Mouse (Mus musculus) layer of hippocampus, adult 9-11 months (tissue): Measurements from ENCODE around the gene Cer1.

ENCODE experiments used
- DNase-seq: peaks from one replicate; pipeline ENCODE4 v3.0.0; 2022

Cer1 gene

GRCm38 (mm10) chr4:82872548-82872947 is 12.4 kb downstream of the Cer1 start:
- no peak for DNase-seq

GRCm38 (mm10) chr4:82872121-82872520 is 12.8 kb downstream of the Cer1 start:
- no peak for DNase-seq

GRCm38 (mm10) chr4:82870931-82871330 is 14.0 kb downstream of the Cer1 start:
- no peak for DNase-seq

GRCm38 (mm10) chr4:82867731-82868445 is 17.1 kb downstream of the Cer1 start:
- DNase-seq: no peak

- DNase-seq: no peak
Observed at GRCm38 (mm10) chr4:82867111-82867510, 17.8 kb downstream of the Cer1 start.

GRCm38 (mm10) chr4:82864974-82865699 is 19.8 kb downstream of the Cer1 start:
- DNase-seq: no peak

- peak; percentile 35 for DNase-seq
Observed at GRCm38 (mm10) chr4:82863316-82863715, 21.6 kb downstream of the Cer1 start.

GRCm38 (mm10) chr4:82861451-82861850 is 23.5 kb downstream of the Cer1 start:
- DNase-seq: no peak

GRCm38 (mm10) chr4:82860566-82860965 is 24.4 kb downstream of the Cer1 start:
- DNase-seq: no peak

- DNase-seq: peak; percentile 65
Observed at GRCm38 (mm10) chr4:82859131-82860125, 25.5 kb downstream of the Cer1 start, which contains the start of gene Zdhhc21. Zdhhc21 (minus strand) TSS chr4:82859958.

- DNase-seq: no peak
Observed at GRCm38 (mm10) chr4:82858431-82859010, 26.4 kb downstream of the Cer1 start.

- DNase-seq: no peak
Observed at GRCm38 (mm10) chr4:82856986-82857385, 28.0 kb downstream of the Cer1 start.

GRCm38 (mm10) chr4:82853809-82854208 is 31.1 kb downstream of the Cer1 start:
- DNase-seq: no peak

GRCm38 (mm10) chr4:82848552-82849234 is 36.3 kb downstream of the Cer1 start:
- DNase-seq: no peak

- no peak for DNase-seq
Observed at GRCm38 (mm10) chr4:82837526-82838240, 47.3 kb downstream of the Cer1 start.
